Mouse (Mus musculus) lung, postnatal 0 days (tissue): Measurements from ENCODE around the gene Gm17018.

Experiments
- CTCF ChIP-seq: IDR thresholded peaks from 2 replicates; pipeline ENCODE4 v1.5.1; 2016; ENCODE audit warnings: antibody characterized with exemption, mild to moderate bottlenecking
- EP300 ChIP-seq: IDR thresholded peaks from 2 replicates; pipeline ENCODE4 v1.6.1; 2016; ENCODE audit warnings: antibody characterized with exemption, mild to moderate bottlenecking, control low read depth

DNA sequence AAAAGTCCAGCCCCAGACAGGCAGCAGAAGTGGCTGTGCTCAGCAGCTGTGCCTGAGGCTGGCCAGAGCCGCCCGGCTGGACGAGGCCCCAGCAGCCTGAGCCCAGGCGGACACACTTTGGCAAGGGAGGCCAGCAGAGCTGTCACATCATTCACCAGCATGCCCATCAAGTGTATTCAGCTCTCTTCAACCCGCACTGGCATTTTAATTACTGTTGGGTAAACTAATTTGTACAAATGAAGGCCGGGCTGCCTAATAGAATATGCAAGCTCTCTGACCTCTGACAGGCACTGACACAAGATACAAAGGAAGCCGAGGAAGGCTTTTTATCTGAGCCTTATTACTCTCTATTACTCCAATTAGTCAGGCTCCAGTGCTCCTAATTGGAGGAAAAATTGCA, 35.6 kb downstream of the Gm17018 start:
- TF ChIP-seq CTCF (no peak), EP300 (no peak)
